Mouse (Mus musculus): ENCODE data around the gene Sgca. TPM values are rescaled to one million over a fixed set of nuclear protein-coding genes. Genes with fewer than 3 reads are reported as not detected.

Sgca gene
- 23.1 and 34.9 TPM in 2 replicates for polyA plus RNA-seq (2012; rRNA removed)

DNA sequence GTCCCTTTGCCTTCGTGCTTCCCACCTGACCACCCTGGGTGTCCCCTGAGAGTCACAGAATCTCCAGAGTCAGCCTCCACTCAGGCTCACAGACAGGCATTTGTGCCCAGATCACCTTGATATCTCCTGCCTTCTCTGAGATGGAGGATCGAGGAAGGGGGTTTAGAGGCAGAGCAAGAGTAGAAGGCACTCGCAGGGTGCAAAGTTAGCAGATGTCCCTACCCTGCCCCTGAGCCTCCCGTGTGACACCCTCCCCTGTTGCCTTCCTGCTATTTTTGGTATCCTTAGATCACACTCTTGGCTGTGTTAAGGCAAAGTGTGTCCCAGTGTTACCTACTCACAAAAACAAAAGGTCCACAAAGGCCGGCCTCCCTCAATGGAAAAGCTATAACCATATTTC lies at the start of gene Sgca:
Sgca (minus strand) TSS at position 129 of the 400 bp plus-strand sequence.

DNA sequence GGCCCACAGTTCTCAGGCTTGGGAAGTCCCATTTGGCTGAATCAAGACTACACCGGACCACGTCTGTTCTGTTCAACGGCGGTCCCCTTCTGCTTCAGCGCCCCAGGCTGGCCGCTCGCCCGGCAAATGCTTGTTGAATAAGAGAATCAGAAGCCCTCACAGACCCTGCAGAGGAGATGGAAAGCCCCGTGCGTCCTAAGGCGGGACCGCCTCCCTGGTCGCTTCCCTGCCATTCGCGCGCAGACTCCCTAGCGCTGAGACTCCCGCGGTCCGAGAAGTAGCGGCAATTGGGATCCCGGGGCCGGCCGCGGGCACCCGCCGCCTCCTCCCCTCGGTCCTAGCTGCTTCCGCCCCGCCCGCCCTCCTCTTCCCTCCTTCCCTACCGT lies 33.5 kb upstream of the Sgca start, which contains the start of gene Samd14:
Samd14 (plus strand) TSS at position 251 of the 386 bp plus-strand sequence.

GRCm38 (mm10) chr11:94990749-94991577 lies 14.8 kb upstream of the Sgca start, which contains the start of gene Ppp1r9b:
Ppp1r9b (plus strand) TSS chr11:94991035.

GRCm38 (mm10) chr11:94967419-94967818 lies 8.7 kb downstream of the Sgca start, which contains the start of gene Hils1:
Hils1 (plus strand) TSS chr11:94967593.

GRCm38 (mm10) chr11:94936045-94936444 lies 40.1 kb downstream of the Sgca start, which contains the start of gene Col1a1:
Col1a1 (plus strand) TSS chr11:94936224.

Other genes starting within 250 kb of the Sgca start
- gene Cdc34b, start 234.5 kb downstream of the Sgca start, polyA plus RNA-seq (2012; rRNA removed) = not detected in 2 replicates
- gene Tmem92, start 193.6 kb downstream of the Sgca start, polyA plus RNA-seq (2012; rRNA removed) = 0.13 and 0.23 TPM in 2 replicates
- 91.9 and 122 TPM in 2 replicates for gene Col1a1, start 40.1 kb downstream of the Sgca start, polyA plus RNA-seq (2012; rRNA removed)
- not detected in 2 replicates for gene Hils1, start 8.7 kb downstream of the Sgca start, polyA plus RNA-seq (2012; rRNA removed)
- 28.7 and 34.4 TPM in 2 replicates for gene Ppp1r9b, start 14.7 kb upstream of the Sgca start, polyA plus RNA-seq (2012; rRNA removed)
- gene Samd14, start 33.6 kb upstream of the Sgca start, polyA plus RNA-seq (2012; rRNA removed) = 6.8 and 7.7 TPM in 2 replicates
- 70.6 and 78.0 TPM in 2 replicates for gene Pdk2, start 65.0 kb upstream of the Sgca start, polyA plus RNA-seq (2012; rRNA removed)
- 104 and 107 TPM in 2 replicates for gene Itga3, start 100.5 kb upstream of the Sgca start, polyA plus RNA-seq (2012; rRNA removed)
- gene Dlx3, start 143.8 kb upstream of the Sgca start, polyA plus RNA-seq (2012; rRNA removed) = 0.14 TPM in 1 of 2 replicates, not detected in the other
- not detected in 2 replicates for gene Dlx4, start 169.9 kb upstream of the Sgca start, polyA plus RNA-seq (2012; rRNA removed)

All from colon, adult 2 months (tissue).